Mouse (Mus musculus) neutrophil, adult 5-6 weeks (primary cell): ENCODE data around the gene Srxn1. TPM values are rescaled to one million over a fixed set of nuclear protein-coding genes. Genes with fewer than 3 reads are reported as not detected.

ENCODE experiments used
- ATAC-seq: fragments of 151-379, 151-347 bp; 2 replicates; pipeline ENCODE4 v1.8.0; 2017; ENCODE audit warnings: mild to moderate bottlenecking, moderate TSS enrichment; ENCODE audit not compliant: insufficient number of reproducible peaks, poor library complexity, low FRiP score, severe bottlenecking; ENCODE audit errors: extremely low read depth
- total RNA-seq: library from RNA; stranded (forward); fragments of 200-1000 nt; gene quantifications from 2 replicates; pipeline ENCODE4 v1.2.3, GENCODE M21; 2017

Srxn1 gene
- total RNA-seq, 1 experiment from 2014 or later = 3.6 TPM

DNA sequence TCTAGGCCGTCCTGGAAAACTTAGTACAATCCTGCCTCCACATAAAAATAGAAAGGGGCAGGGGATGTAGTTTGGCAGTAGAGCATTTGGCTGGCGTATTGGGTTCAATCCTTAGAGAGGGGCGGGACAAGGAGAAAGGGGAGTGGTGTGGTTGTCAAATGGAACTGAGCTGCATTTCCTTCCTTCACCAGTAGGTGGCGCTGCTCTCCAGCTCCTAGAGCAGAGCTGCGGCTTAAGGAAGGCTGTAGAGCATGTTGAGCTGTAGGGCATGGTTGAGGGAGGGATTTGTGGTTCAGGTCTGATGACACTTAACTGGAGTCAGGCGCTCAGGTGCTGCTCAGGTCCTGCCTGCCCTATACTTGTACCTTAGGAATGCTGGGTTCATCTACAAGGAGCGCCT lies 6.6 kb downstream of the Srxn1 start:
- ATAC-seq = peak; percentile 75

- no peak for ATAC-seq
Observed at GRCm38 (mm10) chr2:152112490-152112889, 7.2 kb downstream of the Srxn1 start.

DNA sequence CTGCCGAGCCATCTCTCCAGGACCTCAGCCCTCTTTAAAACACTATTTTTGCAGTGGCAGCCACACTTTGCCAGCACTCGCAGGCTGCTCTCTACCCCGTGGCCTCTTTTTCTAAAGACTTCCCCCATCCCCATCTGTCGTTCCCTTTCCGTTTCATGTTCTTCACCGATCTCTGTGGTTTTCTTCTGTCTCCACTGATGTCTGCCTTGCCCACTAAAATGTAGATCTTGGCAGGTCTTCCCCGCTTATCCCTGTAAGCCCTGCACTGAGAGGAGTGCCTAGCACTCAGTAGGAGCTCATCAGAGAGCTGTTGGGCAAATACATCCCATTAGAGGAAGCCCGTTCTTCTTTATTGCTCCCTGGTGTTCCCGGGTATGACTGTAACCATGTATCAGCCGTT lies 7.7 kb downstream of the Srxn1 start:
- no peak for ATAC-seq

GRCm38 (mm10) chr2:152114057-152114975 lies 9.0 kb downstream of the Srxn1 start:
- no peak for ATAC-seq

GRCm38 (mm10) chr2:152117694-152118093 lies 12.4 kb downstream of the Srxn1 start:
- ATAC-seq = no peak

- no peak for ATAC-seq
Observed at GRCm38 (mm10) chr2:152119228-152119865, 14.0 kb downstream of the Srxn1 start.

DNA sequence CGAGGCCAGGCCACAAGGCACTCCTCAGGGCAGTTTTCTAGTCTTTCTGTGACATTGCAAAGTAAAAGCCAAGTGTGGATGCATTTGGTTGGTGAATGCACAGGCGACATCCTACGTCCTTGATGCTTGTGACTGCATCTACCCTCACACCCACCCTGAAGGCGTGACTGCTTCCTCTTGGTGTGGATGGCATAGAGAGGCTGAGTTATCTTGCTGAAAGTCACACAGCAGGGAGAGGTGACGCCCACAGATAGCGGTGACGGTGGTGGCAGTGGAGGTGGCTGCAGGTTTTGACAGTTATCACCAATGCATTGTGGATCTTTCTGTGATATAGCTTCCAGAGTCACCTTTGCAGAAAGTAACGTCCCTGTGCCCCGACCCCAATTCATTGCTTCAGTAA lies 17.6 kb downstream of the Srxn1 start:
- ATAC-seq = no peak

- no peak for ATAC-seq
Observed at GRCm38 (mm10) chr2:152128597-152128996, 23.3 kb downstream of the Srxn1 start.

- ATAC-seq = no peak
Observed at GRCm38 (mm10) chr2:152129778-152130177, 24.5 kb downstream of the Srxn1 start.

DNA sequence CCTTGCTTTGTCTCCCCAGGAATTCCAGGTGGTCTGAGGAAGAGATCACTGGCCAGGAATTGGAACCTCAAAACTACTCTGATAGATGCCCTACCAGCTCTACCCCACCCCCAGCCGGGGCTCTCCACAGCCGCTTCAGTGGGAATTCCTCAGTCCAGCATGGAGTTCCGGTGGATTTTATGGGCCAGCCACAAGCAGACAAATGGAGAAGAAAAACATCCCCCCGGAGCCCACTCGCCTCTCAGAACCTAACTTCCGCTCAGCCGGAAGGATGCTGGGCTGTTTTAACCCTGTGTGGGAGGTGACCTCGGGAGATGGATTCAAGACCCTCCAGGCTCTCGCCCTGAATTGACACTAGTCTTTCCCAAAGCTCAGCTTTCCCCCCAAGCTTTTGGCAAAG lies 26.7 kb downstream of the Srxn1 start:
- no peak for ATAC-seq

- no peak for ATAC-seq
Observed at GRCm38 (mm10) chr2:152132691-152133090, 27.4 kb downstream of the Srxn1 start.

DNA sequence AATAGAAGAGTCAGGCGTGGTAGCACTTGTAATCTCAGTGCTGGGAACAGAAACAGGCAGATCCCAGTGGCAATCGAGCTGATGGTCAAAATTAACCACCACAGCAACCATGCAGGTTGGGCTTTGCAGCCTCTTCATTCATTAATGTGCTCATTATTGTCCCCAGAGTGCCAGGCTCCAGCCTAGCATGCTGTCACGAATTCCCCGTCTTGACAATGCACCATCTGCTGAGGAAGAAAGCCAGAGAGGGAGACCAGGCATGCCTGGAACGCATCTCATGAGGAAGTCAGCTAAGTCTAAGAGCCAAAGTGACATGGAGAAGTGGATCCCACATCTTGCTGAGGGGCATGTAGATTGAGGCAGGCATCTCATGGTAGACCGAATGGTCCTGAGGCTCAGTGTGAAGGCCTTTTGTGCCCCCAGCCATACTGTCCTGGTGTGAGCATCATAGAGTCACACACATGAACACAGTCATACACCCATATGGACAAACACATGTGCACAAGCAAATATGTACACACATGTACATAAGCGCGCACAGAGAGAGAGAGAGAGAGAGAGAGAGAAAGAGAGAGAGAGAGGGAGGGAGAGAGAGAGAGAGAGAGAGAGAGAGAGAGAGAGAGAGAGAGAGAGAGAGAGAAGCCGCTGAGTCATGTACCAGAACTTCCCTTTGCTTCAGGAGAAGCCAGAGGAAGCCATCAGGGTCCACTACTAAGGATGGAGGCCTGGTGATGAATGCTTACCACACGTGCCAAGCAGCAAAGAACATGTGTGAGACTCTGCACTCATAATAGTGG lies 34.1 kb downstream of the Srxn1 start:
- no peak for ATAC-seq

DNA sequence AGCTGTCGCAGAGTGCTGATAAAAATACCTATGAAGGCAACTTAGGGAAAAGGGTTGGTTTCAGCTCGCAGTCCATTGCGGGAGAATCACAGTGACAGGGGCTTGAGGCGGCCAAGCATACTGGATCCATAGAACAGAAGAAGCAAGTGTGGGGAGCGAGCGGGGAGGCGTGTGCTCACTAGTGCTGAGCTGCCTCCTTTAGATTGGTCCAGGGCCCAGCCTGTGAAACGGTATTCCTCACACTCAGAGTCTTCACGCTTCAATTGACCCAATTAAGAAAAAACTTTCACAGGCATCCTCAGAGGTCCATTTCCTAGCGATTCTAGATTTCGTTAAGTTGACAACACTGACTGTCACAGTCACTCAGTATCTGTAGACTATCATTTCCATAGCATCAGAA lies 35.6 kb downstream of the Srxn1 start:
- ATAC-seq = no peak

DNA sequence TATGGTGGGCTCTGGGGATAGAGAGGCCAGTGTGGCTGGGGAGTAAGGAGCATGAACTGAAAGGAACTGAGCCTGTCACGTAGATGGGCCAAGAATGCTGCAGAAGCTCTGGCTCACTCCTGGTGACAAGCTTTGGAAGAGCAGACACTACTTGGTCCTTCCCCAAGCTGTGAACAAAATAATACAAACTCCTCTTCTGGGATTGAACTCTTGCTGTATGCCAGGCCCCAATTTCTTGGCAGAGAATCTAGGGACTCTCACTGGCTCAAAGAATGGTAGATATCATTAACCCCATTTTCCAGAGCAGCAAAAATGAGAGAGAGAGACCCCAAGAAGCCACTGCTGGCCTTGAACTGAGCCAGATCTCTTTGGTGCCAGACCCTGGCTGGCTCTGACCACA lies 36.2 kb downstream of the Srxn1 start:
- ATAC-seq = no peak

DNA sequence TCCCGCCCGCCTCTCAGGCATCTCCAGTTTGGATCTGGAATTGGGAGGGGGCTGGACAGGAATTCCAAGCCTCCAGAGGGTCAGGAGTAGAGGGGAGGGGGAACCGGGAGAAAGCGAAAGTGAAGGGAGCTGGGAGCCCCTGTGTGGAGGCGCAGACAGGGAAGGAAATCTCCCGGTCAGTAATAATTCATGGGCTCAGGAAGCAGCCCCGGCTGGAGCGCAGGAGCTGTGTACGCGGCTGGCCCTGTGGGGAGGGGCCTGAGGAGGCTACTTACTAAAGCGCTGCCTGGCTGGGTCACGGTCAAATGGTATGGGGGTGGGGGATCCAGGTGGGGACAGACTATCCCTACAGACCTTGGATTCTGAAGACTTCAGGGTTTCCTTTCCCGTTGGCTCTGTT lies 36.7 kb downstream of the Srxn1 start:
- ATAC-seq = no peak

DNA sequence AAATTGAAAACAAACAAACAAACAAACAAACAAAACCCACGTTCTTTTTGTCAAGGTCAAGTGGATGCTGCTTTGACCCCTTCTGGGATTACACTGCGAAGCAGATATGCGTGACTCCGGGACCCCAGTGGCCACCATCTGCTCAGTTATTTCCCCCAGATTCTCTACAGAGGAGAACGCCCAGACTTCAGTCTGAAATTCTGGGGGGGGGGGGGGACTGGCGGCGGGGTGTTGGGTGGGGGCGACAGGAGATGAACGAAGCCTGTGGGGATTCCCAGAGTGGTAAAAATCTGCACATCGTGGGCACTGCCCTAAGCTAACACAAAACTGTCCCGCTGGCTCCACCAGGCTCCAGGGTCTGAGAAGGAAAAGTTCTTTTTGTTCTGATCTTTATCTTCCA lies 37.3 kb downstream of the Srxn1 start:
- no peak for ATAC-seq

DNA sequence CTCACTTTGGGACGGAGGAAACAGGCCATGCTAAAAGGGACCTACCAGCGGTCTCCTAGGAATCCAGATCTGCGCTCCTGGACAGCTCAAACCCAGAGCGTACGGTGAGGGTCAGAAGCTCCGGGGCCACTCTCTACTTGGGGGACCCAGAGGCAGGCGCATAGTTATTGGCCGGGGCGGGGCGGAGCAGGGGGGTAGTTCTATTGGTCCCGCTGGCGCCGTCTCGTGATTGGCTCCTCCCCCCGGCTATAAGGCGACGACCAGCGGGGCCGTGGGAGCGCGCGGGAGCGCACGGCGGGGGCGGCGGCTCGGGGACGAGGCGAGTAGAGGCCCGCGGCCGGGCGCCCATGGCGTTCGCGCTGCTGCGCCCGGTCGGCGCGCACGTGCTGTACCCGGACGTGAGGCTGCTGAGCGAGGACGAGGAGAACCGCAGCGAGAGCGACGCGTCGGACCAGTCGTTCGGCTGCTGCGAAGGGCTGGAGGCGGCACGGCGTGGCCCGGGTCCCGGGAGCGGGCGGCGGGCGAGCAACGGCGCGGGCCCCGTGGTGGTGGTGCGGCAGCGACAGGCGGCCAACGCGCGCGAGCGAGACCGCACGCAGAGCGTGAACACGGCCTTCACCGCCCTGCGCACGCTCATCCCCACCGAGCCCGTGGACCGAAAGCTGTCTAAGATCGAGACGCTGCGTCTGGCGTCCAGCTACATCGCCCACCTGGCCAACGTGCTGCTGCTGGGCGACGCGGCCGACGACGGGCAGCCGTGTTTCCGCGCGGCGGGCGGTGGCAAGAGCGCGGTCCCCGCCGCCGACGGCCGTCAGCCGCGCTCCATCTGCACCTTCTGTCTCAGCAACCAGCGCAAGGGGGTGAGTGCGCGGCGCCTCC lies 38.2 kb downstream of the Srxn1 start, which contains the start of gene Tcf15:
Tcf15 (plus strand) TSS at position 283 of the 879 bp plus-strand sequence.
- no peak for ATAC-seq

DNA sequence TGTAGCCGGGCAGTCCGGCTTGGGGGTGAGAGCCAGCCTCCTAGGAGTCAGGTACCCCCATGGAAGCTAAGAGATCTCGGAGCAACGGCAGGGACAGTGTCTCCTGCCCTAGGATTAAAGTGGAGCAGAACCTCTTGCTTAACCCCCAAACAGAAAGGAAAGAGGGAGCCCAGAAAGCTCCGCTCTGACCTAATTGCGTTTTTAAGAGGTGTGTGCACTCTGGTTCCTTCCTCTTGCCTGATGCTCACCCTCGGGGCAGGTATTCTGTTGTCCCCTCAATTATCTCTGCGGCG lies 38.8 kb downstream of the Srxn1 start:
- no peak for ATAC-seq

GRCm38 (mm10) chr2:152144501-152144900 lies 39.2 kb downstream of the Srxn1 start:
- no peak for ATAC-seq
